ENCODE assay signal across 9 mouse cellular contexts in genomic region chr1:135865518-135866194, GRCm38 (mm10). TPM values are rescaled to one million over a fixed set of nuclear protein-coding genes. Genes with fewer than 3 reads are reported as not detected.
DNase-seq lines count a peak whose midpoint lies in the region; ATAC-seq lines count a peak whose summit lies in the region.
"Had no signal": no experiment of that assay in that cellular context is flagged by ENCODE, and none has a peak within 500 bp of the region (broad histone marks: within the 10 kb centered on the region; RNA-seq: fewer than 3 reads in every experiment).

No protein-coding gene starts in this region.

- H3K27ac ChIP-seq in forebrain, embryonic 16.5 days (ENCODE audit: low read length), result no peak overlapping the region
- H3K27ac ChIP-seq in hindbrain, embryonic 12.5 days, result no peak overlapping the region

- H3K9me3 ChIP-seq in forebrain, embryonic 16.5 days (ENCODE audit: control insufficient read depth, low read length), result no peaks in the 10 kb centered on the region
- H3K9me3 ChIP-seq in hindbrain, embryonic 12.5 days (replicated peaks), result no peaks in the 10 kb centered on the region
- H3K9me3 ChIP-seq: megakaryocyte, embryonic 14.5 days had no signal

- no peak overlapping the region for H3K9ac ChIP-seq in forebrain, embryonic 16.5 days (replicated peaks; ENCODE audit: low read depth, low read length)
- no peak overlapping the region for H3K9ac ChIP-seq in hindbrain, embryonic 12.5 days

- peak; percentile 84 for ATAC-seq in forebrain, embryonic 16.5 days
- peak; percentile 64; the same call in 1 of the 2 replicates for ATAC-seq in hindbrain, embryonic 12.5 days (ENCODE audit: low FRiP score)

- H3K4me3 ChIP-seq in forebrain, embryonic 16.5 days (replicated peaks; ENCODE audit: low read length), result no peak overlapping the region
- no peak overlapping the region for H3K4me3 ChIP-seq in hindbrain, embryonic 12.5 days
- H3K4me3 ChIP-seq: megakaryocyte, embryonic 14.5 days had no signal

- H3K4me2 ChIP-seq in forebrain, embryonic 16.5 days (ENCODE audit: low read length), result no peak overlapping the region
- H3K4me2 ChIP-seq in hindbrain, embryonic 12.5 days (replicated peaks), result no peak overlapping the region

- H3K27me3 ChIP-seq in forebrain, embryonic 16.5 days (replicated peaks; ENCODE audit: control insufficient read depth, insufficient read depth, low read length), result no peaks in the 10 kb centered on the region
- H3K27me3 ChIP-seq in hindbrain, embryonic 12.5 days, result peaks cover 4% of the 10 kb centered on the region; the same call in 1 of the 2 replicates

- no peaks in the 10 kb centered on the region for H3K4me1 ChIP-seq in forebrain, embryonic 16.5 days (replicated peaks; ENCODE audit: control insufficient read depth, insufficient read depth, low read length)
- H3K4me1 ChIP-seq in hindbrain, embryonic 12.5 days, result no peaks in the 10 kb centered on the region

- H3K36me3 ChIP-seq in forebrain, embryonic 16.5 days (ENCODE audit: control insufficient read depth, insufficient read depth), result no peaks in the 10 kb centered on the region
- no peaks in the 10 kb centered on the region for H3K36me3 ChIP-seq in hindbrain, embryonic 12.5 days

- peak; percentile 29 for DNase-seq in MEL-GATA-1-ER (ENCODE audit: extremely low read depth, low read depth)
- peak; percentile 60 for DNase-seq in cerebellum, adult 11-12 months
- DNase-seq in layer of hippocampus, postnatal 25 days (ENCODE audit: extremely low spot score in 1 of 2, low spot score in 1 of 2), result peak; percentile 80 to 97
- DNase-seq in lung, postnatal 25 days (ENCODE audit: low spot score), result peak; percentile 79
- DNase-seq in right cerebral cortex, adult 18-20 months, result peak; percentile 84
- DNase-seq in urinary bladder, adult 18-20 months (ENCODE audit: low spot score in 2 of 2), result peak; percentile 74 to 75

- 49% methylated on average over 19 of the region's 19 CpGs for WGBS in forebrain, embryonic 16.5 days
- 51% methylated on average over 19 of the region's 19 CpGs for WGBS in hindbrain, embryonic 12.5 days

RNA-seq across cellular contexts. Expression of gene Tnnt2, which starts 29.5 kb away (rescaled TPM):
- polyA plus RNA-seq in forebrain, embryonic 16.5 days (2015; fragmentation: Nextera tagmentation; extraction: Ambion mirVana), result 0.60 and 0.63 TPM in 2 replicates
- 5.1 and 18.5 TPM in 2 replicates for polyA plus RNA-seq in hindbrain, embryonic 12.5 days (2016; fragmentation: Nextera tagmentation; extraction: Ambion mirVana)
- 1 to 10 TPM; 1.3 to 1.6 TPM for total RNA-seq in layer of hippocampus, postnatal 25 days (2021)

RNA-seq across cellular contexts. Expression of gene Lad1, which starts 47.3 kb away (rescaled TPM):
- polyA plus RNA-seq in forebrain, embryonic 16.5 days (2015; fragmentation: Nextera tagmentation; extraction: Ambion mirVana), result 0.31 and 0.44 TPM in 2 replicates
- polyA plus RNA-seq in hindbrain, embryonic 12.5 days (2016; fragmentation: Nextera tagmentation; extraction: Ambion mirVana), result 1.1 and 3.5 TPM in 2 replicates
- total RNA-seq in layer of hippocampus, postnatal 25 days (2021), result 1 to 10 TPM; 1.3 to 2.0 TPM

RNA-seq across cellular contexts. Expression of gene Pkp1, which starts 53.4 kb away (rescaled TPM):
- 0.07 and 0.08 TPM in 2 replicates for polyA plus RNA-seq in forebrain, embryonic 16.5 days (2015; fragmentation: Nextera tagmentation; extraction: Ambion mirVana)
- 0.35 and 0.39 TPM in 2 replicates for polyA plus RNA-seq in hindbrain, embryonic 12.5 days (2016; fragmentation: Nextera tagmentation; extraction: Ambion mirVana)
- total RNA-seq in layer of hippocampus, postnatal 25 days (2021), result not detected

Comparison
In these comparisons a context has a peak if more than half of its experiments do, and no peak if none do; other contexts are left out.
1. DNase-seq: peak in every context shown above with its lines; median percentile 88 in layer of hippocampus, postnatal 25 days; 84 in right cerebral cortex, adult 18-20 months; 79 in lung, postnatal 25 days; 74 in urinary bladder, adult 18-20 months; 60 in cerebellum, adult 11-12 months; 29 in MEL-GATA-1-ER.